Mouse (Mus musculus) frontal cortex, postnatal 10 days (tissue): ENCODE data around the gene Mrgprx2.
"Not testable (repeated sequence)": the region's sequence is repeated elsewhere in the genome, so short reads cannot be mapped to it uniquely, and the experiment has no call there.

Experiments
- DNase-seq, 2 experiments: peaks; one replicate each; pipeline ENCODE4 v3.0.0; 2022; ENCODE audit warnings: low spot score in 2 of 2, mixed read lengths in 1 of 2

Gene Mrgprx2

GRCm38 (mm10) chr7:48499221-48499620 lies at the start of gene Mrgprx2:
Gene Mrgprx2, minus strand, starts transcription at chr7:48499321.
- DNase-seq: no peak

DNA sequence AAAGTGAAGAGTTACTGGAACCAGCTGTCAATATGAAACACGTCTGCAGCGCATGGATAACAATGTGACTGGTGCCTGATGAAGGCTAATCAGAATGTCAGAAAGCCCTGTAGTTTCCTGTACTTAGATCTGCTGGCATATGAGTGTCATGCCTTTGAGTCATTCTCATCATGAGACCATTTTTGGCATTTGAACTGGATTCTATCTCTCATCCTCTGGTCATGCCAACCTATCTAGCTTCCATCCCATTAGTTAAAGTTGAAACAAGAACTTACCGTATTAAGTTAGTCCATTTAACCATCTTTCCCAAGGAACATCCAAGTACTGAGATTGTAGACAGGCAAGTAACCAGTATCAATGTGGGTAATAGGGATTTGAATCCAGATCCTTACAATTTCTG lies 42.9 kb downstream of the Mrgprx2 start, which contains the start of gene Mrgprb1:
Gene Mrgprb1 (minus strand): TSS at position 101 of the 400 bp plus-strand sequence.
- DNase-seq: no peak

DNA sequence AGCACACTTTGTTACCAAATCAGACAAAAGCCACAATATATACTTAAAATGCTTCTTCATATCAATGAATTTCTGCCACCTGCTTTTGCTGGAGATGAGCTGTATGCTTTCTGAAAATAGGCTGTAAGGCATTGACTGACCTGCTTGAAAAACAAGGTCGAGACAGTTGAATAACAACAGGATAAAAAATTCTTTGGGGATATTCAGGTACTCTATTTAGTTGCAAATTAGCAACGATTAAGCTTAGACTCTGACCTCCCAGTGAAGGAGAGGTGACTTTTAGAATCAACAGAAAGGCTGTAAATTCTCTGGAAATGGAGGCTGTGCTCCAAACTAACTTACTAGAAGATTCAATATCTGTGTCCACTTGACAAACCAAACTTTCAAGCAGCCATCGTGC lies 62.5 kb downstream of the Mrgprx2 start:
- no peak for DNase-seq

DNA sequence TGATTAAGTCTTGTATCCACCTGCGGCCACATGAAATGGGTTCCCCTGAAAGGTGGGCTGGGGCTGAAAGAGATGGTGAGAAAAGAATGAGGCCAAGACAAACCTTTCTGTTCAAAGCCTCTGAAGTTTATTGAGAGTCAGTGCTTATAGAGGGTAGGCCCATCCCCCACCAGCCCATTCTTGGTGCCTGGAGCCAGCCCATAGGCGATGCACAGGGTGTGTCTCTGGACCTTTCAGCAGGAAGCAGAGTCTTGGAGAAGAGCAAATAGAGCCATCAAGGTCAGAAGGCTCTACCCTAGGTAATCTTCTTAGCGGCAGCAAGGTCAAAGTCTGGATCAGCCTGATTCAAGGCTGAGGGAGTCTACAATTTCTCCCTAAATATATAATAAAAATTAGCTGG lies 63.2 kb downstream of the Mrgprx2 start:
- not testable (repeated sequence) for DNase-seq
